Mouse (Mus musculus): Measurements from ENCODE around the gene AC161166.1. TPM values are rescaled to one million over a fixed set of nuclear protein-coding genes. Genes with fewer than 3 reads are reported as not detected.
"Not testable (repeated sequence)": the region's sequence is repeated elsewhere in the genome, so short reads cannot be mapped to it uniquely, and the experiment has no call there.

The AC161166.1 gene
- polyA plus RNA-seq, 1 experiment: 0.16 TPM

DNA sequence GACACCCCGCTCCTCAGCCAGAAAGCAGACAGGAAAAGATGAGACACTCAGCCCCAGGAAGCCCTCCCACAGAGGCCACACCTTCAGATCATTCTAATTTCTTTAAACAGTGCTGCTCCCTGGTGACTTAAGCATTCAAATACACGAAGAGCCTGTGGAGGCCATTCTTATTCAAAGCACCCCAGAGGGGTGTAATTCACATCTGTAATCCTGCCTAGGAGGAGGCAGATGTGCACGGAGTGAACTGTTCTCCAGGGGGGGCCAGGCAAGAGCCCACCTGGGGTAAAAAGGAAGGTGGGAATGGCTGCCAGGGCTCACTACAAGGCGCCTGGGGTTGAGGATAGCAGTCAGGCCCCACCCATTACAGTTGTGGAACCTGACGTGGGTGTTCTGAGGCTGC lies 4.8 kb upstream of the AC161166.1 start:
- Histone ChIP-seq H3K79me2 (ENCODE audit: control insufficient read depth, insufficient read depth) (no peaks in the 10 kb centered on the region), H3K27me3 (ENCODE audit: control insufficient read depth, insufficient read depth, insufficient read length) (no peaks in the 10 kb centered on the region), H3K79me3 (ENCODE audit: low read depth) (no peaks in the 10 kb centered on the region), H3ac (ENCODE audit: control insufficient read depth, insufficient read length, low read depth) (no peak overlapping the region), H3K36me3 (ENCODE audit: control insufficient read depth, insufficient read depth) (peaks cover 4% of the 10 kb centered on the region), H3K4me3 (ENCODE audit: insufficient read depth, poor library complexity, severe bottlenecking) (no peak overlapping the region)
- TF ChIP-seq CTCF (IDR thresholded peaks at IDR 0.05; ENCODE audit: control insufficient read depth, insufficient read depth, insufficient read length) (no peak), USF1 (IDR thresholded peaks at IDR 0.05; ENCODE audit: low read depth) (no peak), FOSL1 (IDR thresholded peaks at IDR 0.05; ENCODE audit: insufficient read depth, low read length, poor library complexity, severe bottlenecking) (no peak), MYOG (IDR thresholded peaks at IDR 0.05; ENCODE audit: control insufficient read depth, extremely low read depth, insufficient read length) (no peak), MAX (IDR thresholded peaks at IDR 0.05) (no peak), MYOD1 (IDR thresholded peaks at IDR 0.05; ENCODE audit: control insufficient read depth, insufficient read length, low read depth) (no peak), CEBPB (IDR thresholded peaks at IDR 0.05; ENCODE audit: low read depth) (no peak)

GRCm38 (mm10) chr7:24516319-24516718 lies 4.1 kb upstream of the AC161166.1 start:
- H3K36me3 ChIP-seq (ENCODE audit: control insufficient read depth, insufficient read depth); H3K4me3 ChIP-seq (ENCODE audit: insufficient read depth, poor library complexity, severe bottlenecking); H3K79me2 ChIP-seq (ENCODE audit: control insufficient read depth, insufficient read depth); H3K27me3 ChIP-seq (ENCODE audit: control insufficient read depth, insufficient read depth, insufficient read length); H3K79me3 ChIP-seq (ENCODE audit: low read depth); H3ac ChIP-seq (ENCODE audit: control insufficient read depth, insufficient read length, low read depth): not testable (repeated sequence)
- TF ChIP-seq CTCF (IDR thresholded peaks at IDR 0.05; ENCODE audit: control insufficient read depth, insufficient read depth, insufficient read length): peak; percentile 2

DNA sequence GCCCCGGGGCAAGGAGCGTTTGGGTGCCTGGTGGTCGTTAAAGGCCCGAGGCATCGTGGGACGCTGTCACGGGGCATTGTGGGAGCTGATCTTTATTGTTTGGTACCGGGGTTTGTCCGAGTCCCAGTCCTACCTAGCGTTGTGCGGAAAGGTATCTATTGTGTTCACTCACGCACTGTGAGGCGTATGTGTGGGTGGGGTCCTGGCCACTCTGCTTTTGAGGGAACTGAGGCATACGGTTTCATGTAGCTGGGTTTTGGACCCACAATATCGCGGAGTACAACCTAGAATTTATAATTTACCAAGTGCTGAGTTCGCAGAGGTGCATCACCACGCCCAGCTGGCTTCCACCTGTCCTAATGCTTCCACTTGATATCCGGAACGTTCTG lies 4.5 kb downstream of the AC161166.1 start:
- H3K79me2 ChIP-seq (ENCODE audit: control insufficient read depth, insufficient read depth): peaks cover 22% of the 10 kb centered on the region
- peaks cover 20% of the 10 kb centered on the region for H3K79me3 ChIP-seq (ENCODE audit: low read depth)
- peak overlapping the region; percentile 98 for H3ac ChIP-seq (ENCODE audit: control insufficient read depth, insufficient read length, low read depth)
- H3K36me3 ChIP-seq (ENCODE audit: control insufficient read depth, insufficient read depth): peaks cover 5% of the 10 kb centered on the region
- no peak for TF ChIP-seq MAX (IDR thresholded peaks at IDR 0.05)
- no peak for TF ChIP-seq MYOD1 (IDR thresholded peaks at IDR 0.05; ENCODE audit: control insufficient read depth, insufficient read length, low read depth)
- TF ChIP-seq CEBPB (IDR thresholded peaks at IDR 0.05; ENCODE audit: low read depth): no peak
- TF ChIP-seq CTCF (IDR thresholded peaks at IDR 0.05; ENCODE audit: control insufficient read depth, insufficient read depth, insufficient read length): no peak
- no peak for TF ChIP-seq MYOG (IDR thresholded peaks at IDR 0.05; ENCODE audit: control insufficient read depth, extremely low read depth, insufficient read length)
- TF ChIP-seq USF1 (IDR thresholded peaks at IDR 0.05; ENCODE audit: low read depth): no peak
- TF ChIP-seq FOSL1 (IDR thresholded peaks at IDR 0.05; ENCODE audit: insufficient read depth, low read length, poor library complexity, severe bottlenecking): no peak
- H3K27me3 ChIP-seq (ENCODE audit: control insufficient read depth, insufficient read depth, insufficient read length): no peaks in the 10 kb centered on the region
- peak overlapping the region; percentile 64 for H3K4me3 ChIP-seq (ENCODE audit: insufficient read depth, poor library complexity, severe bottlenecking)

GRCm38 (mm10) chr7:24506838-24507725 lies 5.2 kb downstream of the AC161166.1 start, which contains the start of gene Zfp428:
Zfp428 (plus strand) TSS chr7:24507006.
- Histone ChIP-seq H3K79me3 (ENCODE audit: low read depth) (peaks cover 20% of the 10 kb centered on the region), H3ac (ENCODE audit: control insufficient read depth, insufficient read length, low read depth) (peak within 1 kb of the TSS; percentile 98), H3K79me2 (ENCODE audit: control insufficient read depth, insufficient read depth) (peaks cover 22% of the 10 kb centered on the region), H3K36me3 (ENCODE audit: control insufficient read depth, insufficient read depth) (peaks cover 4% of the 10 kb centered on the region), H3K4me3 (ENCODE audit: insufficient read depth, poor library complexity, severe bottlenecking) (peak within 1 kb of the TSS; percentile 64), H3K27me3 (ENCODE audit: control insufficient read depth, insufficient read depth, insufficient read length) (no peaks in the 10 kb centered on the region)
- TF ChIP-seq MAX (IDR thresholded peaks at IDR 0.05): peak; percentile 79
- no peak for TF ChIP-seq FOSL1 (IDR thresholded peaks at IDR 0.05; ENCODE audit: insufficient read depth, low read length, poor library complexity, severe bottlenecking)
- TF ChIP-seq MYOD1 (IDR thresholded peaks at IDR 0.05; ENCODE audit: control insufficient read depth, insufficient read length, low read depth): no peak
- no peak for TF ChIP-seq CTCF (IDR thresholded peaks at IDR 0.05; ENCODE audit: control insufficient read depth, insufficient read depth, insufficient read length)
- no peak for TF ChIP-seq MYOG (IDR thresholded peaks at IDR 0.05; ENCODE audit: control insufficient read depth, extremely low read depth, insufficient read length)
- TF ChIP-seq CEBPB (IDR thresholded peaks at IDR 0.05; ENCODE audit: low read depth): no peak

DNA sequence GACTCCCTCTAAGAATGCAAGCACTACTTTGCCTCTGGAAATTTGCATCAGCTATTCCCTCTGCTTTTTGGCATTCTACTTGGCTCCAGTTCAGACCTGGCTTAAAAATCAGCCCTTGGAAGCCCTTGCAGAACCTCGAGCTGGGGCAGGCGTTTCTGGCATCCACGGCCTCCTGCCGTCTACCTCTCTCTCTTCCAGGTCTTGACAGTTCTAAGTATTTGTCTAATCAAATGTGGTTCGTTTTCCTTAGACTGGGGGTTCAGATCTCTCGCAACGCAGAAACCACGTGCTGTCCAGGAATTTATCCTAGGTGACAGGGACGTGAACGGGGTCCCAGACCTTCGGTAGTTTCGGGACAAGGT lies 5.8 kb downstream of the AC161166.1 start:
- H3K79me2 ChIP-seq (ENCODE audit: control insufficient read depth, insufficient read depth): peaks cover 22% of the 10 kb centered on the region
- no peaks in the 10 kb centered on the region for H3K27me3 ChIP-seq (ENCODE audit: control insufficient read depth, insufficient read depth, insufficient read length)
- peaks cover 20% of the 10 kb centered on the region for H3K79me3 ChIP-seq (ENCODE audit: low read depth)
- no peak for TF ChIP-seq MYOD1 (IDR thresholded peaks at IDR 0.05; ENCODE audit: control insufficient read depth, insufficient read length, low read depth)
- TF ChIP-seq USF1 (IDR thresholded peaks at IDR 0.05; ENCODE audit: low read depth): peak; percentile 32
- TF ChIP-seq MAX (IDR thresholded peaks at IDR 0.05): peak; percentile 66
- TF ChIP-seq CEBPB (IDR thresholded peaks at IDR 0.05; ENCODE audit: low read depth): peak; percentile 61
- TF ChIP-seq FOSL1 (IDR thresholded peaks at IDR 0.05; ENCODE audit: insufficient read depth, low read length, poor library complexity, severe bottlenecking): no peak
- no peak for TF ChIP-seq MYOG (IDR thresholded peaks at IDR 0.05; ENCODE audit: control insufficient read depth, extremely low read depth, insufficient read length)
- TF ChIP-seq CTCF (IDR thresholded peaks at IDR 0.05; ENCODE audit: control insufficient read depth, insufficient read depth, insufficient read length): no peak
- peaks cover 4% of the 10 kb centered on the region for H3K36me3 ChIP-seq (ENCODE audit: control insufficient read depth, insufficient read depth)
- peak overlapping the region; percentile 64 for H3K4me3 ChIP-seq (ENCODE audit: insufficient read depth, poor library complexity, severe bottlenecking)
- peak overlapping the region; percentile 66 for H3ac ChIP-seq (ENCODE audit: control insufficient read depth, insufficient read length, low read depth)

Measured in C2C12 (cell line).